Mouse (Mus musculus): ENCODE data around the gene Ssu2. TPM values are rescaled to one million over a fixed set of nuclear protein-coding genes. Genes with fewer than 3 reads are reported as not detected.

Ssu2 gene
- polyA plus RNA-seq, 1 experiment = not detected

GRCm38 (mm10) chr6:112319449-112319848 lies 68.4 kb downstream of the Ssu2 start:
- TF ChIP-seq CTCF (IDR thresholded peaks at IDR 0.05; ENCODE audit: low read depth, low read length) = no peak
- no peak for TF ChIP-seq POLR2A (IDR thresholded peaks at IDR 0.05; ENCODE audit: borderline replicate concordance, low read depth, low read length)
- no peaks in the 10 kb centered on the region for H3K4me1 ChIP-seq (ENCODE audit: control insufficient read depth, insufficient read depth, low read length)

DNA sequence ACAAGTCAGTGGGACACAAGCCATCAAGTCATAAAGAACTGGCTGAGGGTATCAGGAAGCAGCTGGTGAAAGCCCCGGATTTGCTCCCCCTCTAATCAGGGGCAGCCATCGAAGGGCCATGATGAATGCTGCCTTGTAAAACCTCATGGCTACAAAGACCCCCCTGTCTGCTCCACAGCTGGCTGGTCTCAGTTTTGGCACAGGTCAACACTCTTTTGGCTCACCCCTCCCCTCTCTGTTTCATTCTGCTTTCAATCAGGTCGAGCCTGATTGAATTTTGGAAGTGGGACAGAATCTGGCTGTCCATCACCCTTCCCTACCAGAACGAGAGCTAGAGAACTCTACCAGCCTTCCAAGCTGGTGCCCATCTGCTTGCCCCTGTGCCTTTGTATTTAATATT lies 76.4 kb downstream of the Ssu2 start:
- Histone ChIP-seq H3K4me1 (ENCODE audit: control insufficient read depth, insufficient read depth, low read length) (no peaks in the 10 kb centered on the region), H3K4me3 (ENCODE audit: insufficient read depth, low read length) (no peak overlapping the region), H3K27ac (ENCODE audit: insufficient read depth, low read depth, low read length) (no peak overlapping the region)
- TF ChIP-seq CTCF (IDR thresholded peaks at IDR 0.05; ENCODE audit: low read depth, low read length) = no peak
- no peak for TF ChIP-seq POLR2A (IDR thresholded peaks at IDR 0.05; ENCODE audit: borderline replicate concordance, low read depth, low read length)

More at GRCm38 (mm10) chr6:112319449-112319848, 68.4 kb downstream of the Ssu2 start:
- Histone ChIP-seq H3K4me3 (ENCODE audit: insufficient read depth, low read length) (no peak overlapping the region), H3K27ac (ENCODE audit: insufficient read depth, low read depth, low read length) (no peak overlapping the region)

- H3K27ac ChIP-seq (ENCODE audit: insufficient read depth, low read depth, low read length) = no peak overlapping the region
- no peak overlapping the region for H3K4me3 ChIP-seq (ENCODE audit: insufficient read depth, low read length)
- TF ChIP-seq CTCF (IDR thresholded peaks at IDR 0.05; ENCODE audit: low read depth, low read length) (no peak), POLR2A (IDR thresholded peaks at IDR 0.05; ENCODE audit: borderline replicate concordance, low read depth, low read length) (no peak)
- no peaks in the 10 kb centered on the region for H3K4me1 ChIP-seq (ENCODE audit: control insufficient read depth, insufficient read depth, low read length)
These were observed 78.4 kb downstream of the Ssu2 start for GRCm38 (mm10) chr6:112309330-112309938.

Other genes starting within 250 kb of the Ssu2 start
- not detected in 2 replicates for gene Lmcd1, start 114.3 kb downstream of the Ssu2 start, polyA plus RNA-seq (2012; ENCODE audit: insufficient read depth, insufficient read length, missing spikeins)
- not detected in 2 replicates for gene Cav3, start 71.5 kb upstream of the Ssu2 start, polyA plus RNA-seq (2012; ENCODE audit: insufficient read depth, insufficient read length, missing spikeins)
- not detected in 2 replicates for gene Oxtr, start 101.9 kb upstream of the Ssu2 start, polyA plus RNA-seq (2012; ENCODE audit: insufficient read depth, insufficient read length, missing spikeins)

All from bone marrow macrophage, adult 2 months (primary cell).